Mouse (Mus musculus) embryonic facial prominence, embryonic 14.5 days (tissue): ENCODE data around the gene C130050O18Rik. TPM values are rescaled to one million over a fixed set of nuclear protein-coding genes. Genes with fewer than 3 reads are reported as not detected.

Experiments used
- ATAC-seq: fragments of 200-750 bp; cut with Nextera tagmentation; 2 replicates; pipeline ENCODE4 v1.8.0; 2017; ENCODE audit warnings: low read depth, moderate number of reproducible peaks, moderate TSS enrichment
- DNase-seq: peaks from one replicate; pipeline ENCODE4 v3.0.0-alpha.2; 2015; ENCODE audit warnings: low spot score
- H3K27ac ChIP-seq: fragments of 300-500 bp; sonication (generic); replicated peaks from 2 replicates; pipeline ENCODE4 v1.5.1; 2014; ENCODE audit warnings: low read depth, mild to moderate bottlenecking, low read length, moderate library complexity
- H3K27me3 ChIP-seq: fragments of 300-500 bp; sonication (generic); replicated peaks from 2 replicates; pipeline ENCODE4 v1.6.1; 2014; ENCODE audit warnings: low read length; ENCODE audit not compliant: control insufficient read depth, insufficient read depth
- H3K36me3 ChIP-seq: fragments of 300-500 bp; sonication (generic); 2 replicates; pipeline ENCODE4 v1.6.1; 2014; ENCODE audit warnings: low read length, mixed read lengths; ENCODE audit not compliant: control insufficient read depth, insufficient read depth
- H3K4me1 ChIP-seq: fragments of 300-500 bp; sonication (generic); 2 replicates; pipeline ENCODE4 v1.6.1; 2014; ENCODE audit warnings: antibody characterized with exemption, low read length; ENCODE audit not compliant: control insufficient read depth, insufficient read depth
- H3K4me2 ChIP-seq: fragments of 300-500 bp; sonication (generic); 2 replicates; pipeline ENCODE4 v1.6.1; 2014; ENCODE audit warnings: low read depth, mild to moderate bottlenecking, low read length, moderate library complexity, mixed read lengths
- H3K4me3 ChIP-seq: fragments of 300-500 bp; sonication (generic); 2 replicates; pipeline ENCODE4 v1.5.1; 2014; ENCODE audit warnings: low read depth, mild to moderate bottlenecking, low read length
- H3K9ac ChIP-seq: fragments of 300-500 bp; sonication (generic); 2 replicates; pipeline ENCODE4 v1.6.1; 2014; ENCODE audit warnings: low read depth, mild to moderate bottlenecking, low read length, moderate library complexity, mixed read lengths
- H3K9me3 ChIP-seq: fragments of 300-500 bp; sonication (generic); 2 replicates; pipeline ENCODE4 v1.6.1; 2016; ENCODE audit warnings: low read length; ENCODE audit not compliant: control insufficient read depth
- WGBS: fragments of 180-500 bp; shearing (Covaris S2); extraction: QIAGEN DNeasy Blood & Tissue Kit; methylation state at CpG from one replicate; pipeline ENCODE4 v1.1.7; 2014; 5-methylcytosine and 5-hydroxymethylcytosine counted together
- polyA plus RNA-seq: library from polyadenylated mRNA; unstranded; fragments of >200 nt; fragmentation: Nextera tagmentation; extraction: Ambion mirVana; gene quantifications from 2 replicates; pipeline ENCODE4 v1.2.1, GENCODE M21; 2014

C130050O18Rik gene
- polyA plus RNA-seq, 1 experiment from 2014 or later, result 5.2 TPM

- Histone ChIP-seq H3K27ac (no peak overlapping the region), H3K4me1 (peaks cover 22% of the 10 kb centered on the region), H3K9ac (no peak overlapping the region), H3K4me3 (no peak overlapping the region), H3K36me3 (no peaks in the 10 kb centered on the region), H3K27me3 (no peaks in the 10 kb centered on the region), H3K9me3 (no peaks in the 10 kb centered on the region), H3K4me2 (no peak overlapping the region)
- WGBS, result 85% methylated on average over 9 of the region's 9 CpGs
- DNase-seq (no peak), ATAC-seq (no peak)
Measured at GRCm38 (mm10) chr5:139383234-139383633, 21.8 kb upstream of the C130050O18Rik start.

- no peak for ATAC-seq
- H3K9me3 ChIP-seq, result no peaks in the 10 kb centered on the region
- DNase-seq, result no peak
- WGBS, result 56% methylated on average over 10 of the region's 10 CpGs
- no peak overlapping the region for H3K27ac ChIP-seq
- H3K9ac ChIP-seq, result no peak overlapping the region
- no peaks in the 10 kb centered on the region for H3K36me3 ChIP-seq
- no peaks in the 10 kb centered on the region for H3K27me3 ChIP-seq
- H3K4me2 ChIP-seq, result no peak overlapping the region
- no peak overlapping the region for H3K4me3 ChIP-seq
- H3K4me1 ChIP-seq, result peaks cover 17% of the 10 kb centered on the region
Measured at GRCm38 (mm10) chr5:139384531-139384930, 20.5 kb upstream of the C130050O18Rik start.

- no peak for DNase-seq
- Histone ChIP-seq H3K4me1 (peaks cover 15% of the 10 kb centered on the region), H3K9me3 (no peaks in the 10 kb centered on the region), H3K27me3 (no peaks in the 10 kb centered on the region), H3K36me3 (no peaks in the 10 kb centered on the region), H3K27ac (no peak overlapping the region), H3K4me2 (no peak overlapping the region), H3K9ac (no peak overlapping the region), H3K4me3 (no peak overlapping the region)
- ATAC-seq, result no peak
- 95% methylated on average over 5 of the region's 5 CpGs for WGBS
Measured at GRCm38 (mm10) chr5:139386047-139386446, 19.0 kb upstream of the C130050O18Rik start.

GRCm38 (mm10) chr5:139387329-139388194 is 17.5 kb upstream of the C130050O18Rik start:
- Histone ChIP-seq H3K4me3 (no peak overlapping the region), H3K27me3 (no peaks in the 10 kb centered on the region), H3K4me1 (peaks cover 13% of the 10 kb centered on the region), H3K9me3 (no peaks in the 10 kb centered on the region), H3K36me3 (0 out of 2 replicates have a peak, but pooled peaks cover 4% of the 10 kb centered on the region), H3K9ac (no peak overlapping the region), H3K27ac (peak overlapping the region; percentile 24; the same call in 1 of the 2 replicates), H3K4me2 (no peak overlapping the region)
- ATAC-seq (no peak), DNase-seq (no peak)
- 83% methylated on average over 8 of the region's 10 CpGs for WGBS

- Histone ChIP-seq H3K27ac (peak overlapping the region; percentile 24; the same call in 1 of the 2 replicates), H3K4me3 (no peak overlapping the region), H3K4me2 (no peak overlapping the region), H3K9ac (no peak overlapping the region), H3K4me1 (peaks cover 13% of the 10 kb centered on the region), H3K27me3 (no peaks in the 10 kb centered on the region), H3K9me3 (no peaks in the 10 kb centered on the region), H3K36me3 (0 out of 2 replicates have a peak, but pooled peaks cover 4% of the 10 kb centered on the region)
- WGBS, result 65% methylated on average over 4 of the region's 4 CpGs
- ATAC-seq (no peak), DNase-seq (no peak)
Measured at GRCm38 (mm10) chr5:139388195-139388570, 16.9 kb upstream of the C130050O18Rik start.

GRCm38 (mm10) chr5:139388694-139389675 is 16.1 kb upstream of the C130050O18Rik start:
- H3K27ac ChIP-seq, result peak overlapping the region; percentile 77
- 0 out of 2 replicates have a peak, but pooled peaks cover 4% of the 10 kb centered on the region for H3K36me3 ChIP-seq
- no peaks in the 10 kb centered on the region for H3K9me3 ChIP-seq
- WGBS, result 66% methylated on average over 17 of the region's 17 CpGs
- no peak overlapping the region; the same call in 1 of the 2 replicates for H3K4me2 ChIP-seq
- peak overlapping the region; percentile 41 for H3K9ac ChIP-seq
- no peaks in the 10 kb centered on the region for H3K27me3 ChIP-seq
- DNase-seq (no peak), ATAC-seq (peak; percentile 20; the same call in 1 of the 2 replicates)
- peaks cover 13% of the 10 kb centered on the region for H3K4me1 ChIP-seq
- H3K4me3 ChIP-seq, result no peak overlapping the region

GRCm38 (mm10) chr5:139389676-139390061 is 15.4 kb upstream of the C130050O18Rik start:
- Histone ChIP-seq H3K4me2 (no peak overlapping the region; the same call in 1 of the 2 replicates), H3K36me3 (0 out of 2 replicates have a peak, but pooled peaks cover 4% of the 10 kb centered on the region), H3K27ac (peak overlapping the region; percentile 77), H3K27me3 (no peaks in the 10 kb centered on the region), H3K4me3 (no peak overlapping the region), H3K9me3 (no peaks in the 10 kb centered on the region), H3K9ac (peak overlapping the region; percentile 41), H3K4me1 (peaks cover 13% of the 10 kb centered on the region)
- WGBS, result 13% methylated on average over 6 of the region's 6 CpGs
- DNase-seq, result peak; percentile 65
- 0 out of 2 replicates have a peak, but pooled peaks have one; percentile 26 for ATAC-seq
